Mouse (Mus musculus) mouse embryonic stem cell (cell line): ENCODE measurements around the gene Zfp692.

Experiments used
- in situ Hi-C, 2 experiments: fragments of 300-500 bp; cut with MboI; formaldehyde crosslinking; loops; 1 replicate in 1 of 2; 3 replicates in 1 of 2; pipeline ENCODE4 v1.14.3; 2019 to 2020; ENCODE audit warnings: low sequenced_read_pairs in 2 of 2, low pct_unique_long_range_greater_than_20kb in 1 of 2, mixed read lengths in 1 of 2; ENCODE audit not compliant: unreplicated experiment in 1 of 2

Zfp692 gene

GRCm38 (mm10) chr11:58306860-58307308, at the start of gene Zfp692:
Gene Zfp692 (plus strand): TSS chr11:58307069.
- in situ Hi-C loops, result no loop called here

GRCm38 (mm10) chr11:58257816-58258215, 49.1 kb upstream of the Zfp692 start:
- in situ Hi-C loops, result loop anchor here in 1 of 2 experiments (5.0 kb wide), 1 partner anchor 34 kb away; no protein-coding TSS in a partner anchor

DNA sequence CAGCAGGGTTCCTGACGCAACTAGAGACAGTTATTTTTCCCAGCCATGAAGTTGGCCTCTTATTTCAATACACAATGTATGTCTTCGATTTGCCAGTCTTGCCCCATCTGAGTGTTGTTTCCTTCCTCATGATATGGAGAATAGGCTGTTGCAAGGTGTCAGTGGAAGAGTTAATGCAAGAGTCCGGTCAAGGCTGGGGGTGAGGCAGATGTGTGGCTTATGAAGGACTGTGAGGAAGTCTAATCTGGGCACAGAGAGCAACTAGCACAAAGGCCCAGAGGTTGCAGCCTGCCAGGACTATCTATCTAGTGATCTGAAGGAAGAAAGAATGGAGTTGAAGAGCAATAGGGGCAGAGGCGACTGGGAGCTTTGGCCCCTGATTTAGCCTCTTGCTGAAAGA, 46.7 kb upstream of the Zfp692 start:
- in situ Hi-C loops, result no loop called here

DNA sequence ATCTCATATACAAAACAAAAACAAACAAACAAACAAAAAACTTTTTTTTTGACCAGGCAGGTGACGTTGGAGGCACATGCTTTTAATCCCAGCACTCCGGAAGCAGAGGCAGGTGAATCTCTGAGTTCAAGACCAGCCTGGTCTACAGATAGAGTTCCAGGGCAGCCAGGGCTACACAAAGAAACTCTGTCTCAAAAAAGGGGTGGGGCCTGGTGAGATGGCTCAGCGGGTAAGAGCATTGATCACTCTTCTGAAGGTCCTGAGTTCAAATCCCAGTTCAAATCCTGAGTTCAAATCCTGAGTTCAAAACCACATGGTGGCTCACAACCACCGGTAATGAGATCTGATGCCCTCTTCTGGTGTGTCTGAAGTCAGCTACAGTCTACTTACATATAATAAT, 45.0 kb upstream of the Zfp692 start:
- in situ Hi-C loops, result no loop called here

GRCm38 (mm10) chr11:58262336-58262735, 44.5 kb upstream of the Zfp692 start:
- in situ Hi-C loops, result no loop called here

- in situ Hi-C loops, result no loop called here
These were observed 43.4 kb upstream of the Zfp692 start for GRCm38 (mm10) chr11:58263516-58263915.

GRCm38 (mm10) chr11:58264546-58264945, 42.3 kb upstream of the Zfp692 start:
- in situ Hi-C loops, result no loop called here

- in situ Hi-C loops, result no loop called here
These were observed 38.6 kb upstream of the Zfp692 start for GRCm38 (mm10) chr11:58268285-58268684.

GRCm38 (mm10) chr11:58274572-58274971, 32.3 kb upstream of the Zfp692 start, which contains the start of gene 4930438A08Rik:
Gene 4930438A08Rik (plus strand): TSS chr11:58274799.
- in situ Hi-C loops, result no loop called here

DNA sequence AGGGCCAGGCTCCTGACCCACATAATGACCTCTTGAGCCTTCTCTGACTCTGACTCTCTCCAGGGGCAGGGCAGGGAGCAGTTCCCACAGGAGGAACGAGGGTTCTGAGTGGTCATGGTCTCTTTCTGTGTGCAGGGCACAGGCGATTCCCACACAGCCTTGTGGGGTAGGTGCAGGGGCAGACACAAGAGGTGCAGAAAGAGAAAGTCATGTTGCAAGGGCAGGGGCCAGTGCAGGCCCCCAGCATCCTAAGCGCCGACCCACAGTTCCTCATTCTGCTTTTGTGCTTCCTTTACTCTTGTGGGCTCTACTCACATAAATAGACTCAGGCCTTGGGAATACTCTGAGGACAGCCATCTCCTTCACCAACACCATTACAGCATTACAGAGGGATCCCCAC, 31.1 kb upstream of the Zfp692 start:
- in situ Hi-C loops, result no loop called here

DNA sequence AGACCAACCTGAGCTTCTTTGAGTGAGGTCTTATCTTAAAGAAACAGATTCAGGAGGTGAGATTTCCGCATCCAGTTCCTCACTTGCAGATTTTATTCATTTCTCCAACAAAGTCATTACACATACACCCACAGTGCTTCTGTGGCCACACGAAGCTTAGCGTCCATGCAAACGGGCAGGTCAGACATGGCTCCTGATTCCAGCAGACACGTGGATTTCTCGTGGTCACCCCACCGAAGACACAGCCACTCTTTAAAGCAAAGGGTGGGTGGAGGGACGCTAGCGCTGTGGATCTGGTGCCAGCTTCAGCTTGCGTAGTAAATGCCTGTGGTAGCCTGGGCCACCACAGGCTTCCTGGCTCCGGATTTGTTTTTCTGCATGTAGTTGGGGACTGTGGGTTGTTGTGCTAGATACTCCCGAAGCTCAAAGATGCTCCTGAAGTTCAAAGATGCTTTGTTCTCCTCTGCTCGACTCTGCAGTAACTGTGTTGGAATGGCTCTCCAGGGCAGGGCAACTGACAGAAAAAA, 24.8 kb upstream of the Zfp692 start:
- in situ Hi-C loops, result no loop called here

GRCm38 (mm10) chr11:58282518-58282917, 24.4 kb upstream of the Zfp692 start:
- in situ Hi-C loops, result no loop called here

DNA sequence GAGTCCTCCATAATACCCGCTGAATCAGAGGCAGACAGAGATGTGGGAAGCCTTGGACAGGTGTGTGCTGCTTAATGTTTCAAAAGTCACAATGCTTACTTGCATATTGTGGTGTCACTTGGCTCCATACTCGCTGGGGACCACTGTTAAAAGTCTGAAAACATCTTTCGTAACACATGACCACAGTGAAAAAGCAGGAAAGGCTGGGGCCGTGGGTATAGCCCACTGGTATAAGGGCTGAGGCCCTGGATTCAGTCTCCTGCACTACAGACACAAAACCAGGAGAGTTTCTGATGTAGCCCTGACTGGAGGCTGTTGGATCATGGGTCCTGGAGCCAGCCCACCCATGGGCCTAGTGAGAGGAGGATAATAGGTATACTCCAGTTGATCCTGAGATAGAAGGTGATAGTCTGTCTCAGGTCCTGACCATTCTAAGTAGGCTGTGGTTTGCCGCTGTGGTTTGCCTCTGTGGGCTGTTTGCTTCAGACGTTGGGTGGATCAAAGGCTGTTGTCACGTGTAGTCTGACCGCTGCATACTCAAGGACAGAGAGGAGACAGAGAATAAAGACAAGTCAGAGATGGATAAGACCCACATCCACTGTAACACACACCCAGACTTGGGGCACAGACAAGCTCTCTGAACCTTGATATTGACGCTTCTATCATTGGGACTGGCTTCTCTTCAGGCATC, 16.7 kb upstream of the Zfp692 start:
- in situ Hi-C loops, result loop anchor here in 1 of 2 experiments (5.0 kb wide), 1 partner anchor 33 kb away; no protein-coding TSS in a partner anchor

DNA sequence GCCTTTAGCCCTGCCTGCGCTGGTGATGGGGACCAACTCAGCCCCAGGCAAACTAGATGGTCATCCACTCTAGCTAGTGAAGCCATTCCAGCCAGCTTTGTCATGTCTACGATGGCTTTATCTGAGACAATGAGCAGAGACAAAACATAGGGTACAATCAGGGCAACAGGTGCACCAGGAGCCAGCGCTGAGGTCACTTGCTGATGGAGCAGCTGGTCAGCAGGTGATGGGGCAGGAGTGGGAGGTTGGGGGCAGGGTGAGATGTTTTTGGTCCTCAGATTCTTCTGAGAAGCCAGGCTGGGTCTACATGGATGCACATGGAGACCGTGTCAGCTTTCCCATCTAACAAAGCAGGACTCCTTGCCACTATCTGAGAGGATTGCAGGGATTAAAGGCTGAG, 16.1 kb upstream of the Zfp692 start:
- in situ Hi-C loops, result loop anchor here in 1 of 2 experiments (5.0 kb wide), 1 partner anchor 34 kb away; no protein-coding TSS in a partner anchor

DNA sequence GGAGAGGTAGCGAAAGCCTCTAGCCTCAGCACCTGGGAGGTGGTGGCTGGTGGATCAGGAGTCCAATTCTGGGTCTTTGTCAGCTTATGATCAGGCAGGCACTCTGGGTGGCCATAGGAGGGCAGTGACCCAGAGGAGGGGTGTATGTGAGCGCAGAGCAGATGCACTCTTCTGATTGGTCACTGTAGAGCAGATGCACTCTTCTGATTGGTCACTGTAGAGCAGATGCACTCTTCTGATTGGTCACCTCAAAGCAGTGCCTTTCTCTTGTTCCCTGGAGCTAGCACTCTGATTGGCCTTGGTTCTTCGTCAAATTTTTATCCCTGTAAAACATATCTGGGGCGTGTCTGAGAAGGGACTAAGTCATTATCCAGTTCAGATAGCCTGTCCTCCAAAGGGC, 14.1 kb upstream of the Zfp692 start:
- in situ Hi-C loops, result loop anchor here in 1 of 2 experiments (5.0 kb wide), 1 partner anchor 35 kb away; no protein-coding TSS in a partner anchor

- in situ Hi-C loops, result no loop called here
These were observed 9.5 kb upstream of the Zfp692 start for GRCm38 (mm10) chr11:58297396-58297795.

GRCm38 (mm10) chr11:58301057-58301456, 5.8 kb upstream of the Zfp692 start:
- in situ Hi-C loops, result no loop called here

GRCm38 (mm10) chr11:58301837-58302754, 4.8 kb upstream of the Zfp692 start:
- in situ Hi-C loops, result no loop called here
